Mouse (Mus musculus): Measurements from ENCODE around the gene Ccpg1. TPM values are rescaled to one million over a fixed set of nuclear protein-coding genes. Genes with fewer than 3 reads are reported as not detected.
A peak's percentile ranks its signal among the peaks of the same experiment; 100 is the strongest.

Gene Ccpg1
- total RNA-seq, 2 experiments from 2014 or later, result 124 to 128 TPM

- Histone ChIP-seq H3K4me3 (no peak overlapping the region), H3K27ac (no peak overlapping the region; the same call in 1 of the 2 replicates)
- intact Hi-C loops (cut with DNase I), result no loop called here
- TF ChIP-seq CTCF (IDR thresholded peaks at IDR 0.05), result no peak
- peak in 1 of 2 experiments; percentile 32 for DNase-seq (ENCODE audit: extremely low spot score in 1 of 2, low spot score in 2 of 2)
Observed at GRCm38 (mm10) chr9:73025818-73026636, 40.8 kb downstream of the Ccpg1 start.

GRCm38 (mm10) chr9:73030443-73030842 lies 45.2 kb downstream of the Ccpg1 start:
- Histone ChIP-seq H3K4me3 (no peak overlapping the region), H3K27ac (no peak overlapping the region)
- intact Hi-C loops (cut with DNase I), result no loop called here
- TF ChIP-seq CTCF (IDR thresholded peaks at IDR 0.05), result no peak
- no peak for DNase-seq (ENCODE audit: extremely low spot score in 1 of 2, low spot score in 2 of 2)

GRCm38 (mm10) chr9:73031421-73031820 lies 46.2 kb downstream of the Ccpg1 start:
- no peak for DNase-seq (ENCODE audit: extremely low spot score in 1 of 2, low spot score in 2 of 2)
- intact Hi-C loops (cut with DNase I), result no loop called here
- H3K4me3 ChIP-seq, result no peak overlapping the region

GRCm38 (mm10) chr9:73033406-73033805 lies 48.2 kb downstream of the Ccpg1 start:
- no peak overlapping the region for H3K27ac ChIP-seq
- peak; percentile 4; the same call in 1 of the 2 replicates for TF ChIP-seq CTCF (IDR thresholded peaks at IDR 0.05)
- intact Hi-C loops (cut with DNase I), result no loop called here
- H3K4me3 ChIP-seq, result no peak overlapping the region
- no peak for DNase-seq (ENCODE audit: extremely low spot score in 1 of 2, low spot score in 2 of 2)

More at GRCm38 (mm10) chr9:73031421-73031820, 46.2 kb downstream of the Ccpg1 start:
- no peak overlapping the region for H3K27ac ChIP-seq
- no peak for TF ChIP-seq CTCF (IDR thresholded peaks at IDR 0.05)

DNA sequence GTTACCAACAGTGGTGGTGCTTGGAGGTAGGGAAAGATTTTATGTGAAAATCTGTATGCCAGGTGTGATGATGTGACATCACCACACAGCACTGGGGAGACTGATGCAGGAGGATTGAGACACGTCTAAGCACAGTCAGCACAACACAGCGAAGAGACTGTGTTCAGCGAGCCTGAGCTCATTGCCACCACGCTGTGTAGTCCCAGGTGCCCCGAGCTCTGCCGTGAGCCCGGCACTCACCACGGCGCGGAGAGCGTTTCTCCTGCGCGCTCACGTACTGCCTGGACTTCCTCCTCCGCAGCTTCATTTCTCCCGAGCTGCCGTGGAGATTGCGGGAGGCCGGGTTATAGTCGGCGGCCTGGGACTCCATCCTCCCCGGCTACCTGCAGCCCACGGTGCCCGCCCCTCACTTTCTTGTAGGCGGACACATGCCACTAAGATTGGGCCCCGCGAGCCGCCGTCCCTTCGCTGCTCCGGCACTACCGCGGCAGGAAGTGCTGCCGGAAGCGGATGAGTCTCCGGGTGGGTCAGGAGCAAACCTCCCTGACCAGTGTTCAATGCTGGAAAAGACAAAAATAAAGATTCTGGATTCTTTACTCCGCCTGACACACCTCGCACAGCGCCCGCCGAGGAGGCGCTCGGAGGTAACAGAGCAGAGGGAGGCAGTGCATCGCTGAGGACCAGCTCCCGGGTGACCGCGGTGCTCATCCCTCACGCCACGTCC lies 54.2 kb downstream of the Ccpg1 start:
- TF ChIP-seq CTCF (IDR thresholded peaks at IDR 0.05), result no peak
- intact Hi-C loops (cut with DNase I), result no loop called here
- DNase-seq (ENCODE audit: extremely low spot score in 1 of 2, low spot score in 2 of 2), result peak; percentile 94 to 96
- H3K27ac ChIP-seq, result peak overlapping the region; percentile 96
- H3K4me3 ChIP-seq, result peak overlapping the region; percentile 87

DNA sequence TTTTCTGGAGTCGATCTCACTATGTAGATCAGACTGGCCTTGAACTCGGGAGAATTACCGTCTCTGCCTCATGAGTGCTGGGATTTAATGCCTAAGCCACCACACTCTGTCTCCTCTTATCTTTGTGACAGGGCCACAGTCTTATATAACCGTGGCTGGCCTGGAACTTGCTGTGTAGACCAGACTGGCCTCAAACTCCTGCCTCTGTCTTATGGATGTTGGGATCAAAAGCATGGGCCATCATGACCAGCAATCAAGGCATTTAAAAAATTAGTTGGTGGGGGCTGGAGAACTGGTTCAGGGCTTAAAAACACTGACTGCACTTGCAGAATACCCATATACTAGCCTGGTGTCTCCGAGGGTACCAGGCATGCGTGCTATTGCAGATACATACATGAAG lies 54.9 kb downstream of the Ccpg1 start, which contains the start of gene Pigb:
TSS of gene Pigb (minus strand) at position 299 of the 400 bp plus-strand sequence.
- H3K27ac ChIP-seq, result peak within 1 kb of the TSS; percentile 96
- H3K4me3 ChIP-seq, result peak within 1 kb of the TSS; percentile 87
- no peak for DNase-seq (ENCODE audit: extremely low spot score in 1 of 2, low spot score in 2 of 2)
- intact Hi-C loops (cut with DNase I), result no loop called here
- no peak for TF ChIP-seq CTCF (IDR thresholded peaks at IDR 0.05)

DNA sequence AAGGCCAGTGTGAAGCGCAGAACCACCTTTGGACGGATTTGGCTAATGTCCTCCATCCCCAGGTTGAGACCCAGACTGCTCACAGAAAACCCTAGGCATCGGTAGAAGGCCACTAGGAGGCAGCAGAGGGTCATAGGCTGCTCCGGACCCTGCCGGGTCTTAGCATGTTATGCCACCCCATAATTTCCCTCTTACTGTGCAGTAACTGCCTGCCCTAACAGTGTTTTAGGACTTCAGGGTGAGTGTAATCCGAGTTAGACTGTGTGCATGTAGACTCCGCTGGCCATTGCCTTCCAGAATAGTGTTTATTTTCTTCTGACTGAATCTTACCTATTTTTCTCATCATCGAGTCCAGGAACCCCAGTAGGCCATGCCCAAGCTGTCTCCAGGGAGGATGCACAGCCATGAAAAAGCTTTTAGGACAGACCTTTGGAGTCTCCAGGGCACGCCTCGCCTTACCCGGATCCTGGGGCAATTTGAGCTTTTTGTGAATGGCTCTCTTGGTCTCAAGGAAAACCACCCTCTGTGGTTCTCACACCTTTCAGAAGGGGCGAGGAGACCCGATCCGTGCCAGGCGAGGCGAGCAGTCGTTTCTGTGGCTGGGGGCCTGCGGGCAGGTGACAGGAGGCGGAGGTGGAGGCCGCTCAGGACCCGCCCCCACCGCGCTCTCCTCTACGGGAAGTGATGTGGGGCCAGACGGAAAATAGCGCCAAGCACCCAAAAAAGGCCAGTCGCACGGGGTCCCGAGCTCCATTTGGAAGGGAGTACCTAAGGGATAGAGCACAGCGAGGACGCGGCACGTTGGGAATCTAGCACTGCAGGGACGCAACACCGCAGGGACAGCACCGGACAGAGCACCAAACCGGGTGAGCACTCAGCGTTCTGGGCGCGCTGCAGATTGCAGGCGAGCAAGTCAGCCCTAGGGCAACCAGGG lies 59.2 kb downstream of the Ccpg1 start, which contains the start of gene Rab27a:
TSS of gene Rab27a (plus strand) at position 709 of the 934 bp plus-strand sequence.
- DNase-seq (ENCODE audit: extremely low spot score in 1 of 2, low spot score in 2 of 2), result peak; percentile 76 to 79
- H3K4me3 ChIP-seq, result peak within 1 kb of the TSS; percentile 60
- intact Hi-C loops (cut with DNase I), result loop anchor here (1.0 kb wide), 1 partner anchor 47 kb away; no protein-coding TSS in a partner anchor
- peak; percentile 93 for TF ChIP-seq CTCF (IDR thresholded peaks at IDR 0.05)
- peak within 1 kb of the TSS; percentile 72 for H3K27ac ChIP-seq

GRCm38 (mm10) chr9:73045204-73045603 lies 60.0 kb downstream of the Ccpg1 start:
- Histone ChIP-seq H3K4me3 (peak overlapping the region; percentile 60), H3K27ac (peak overlapping the region; percentile 72)
- intact Hi-C loops (cut with DNase I), result no loop called here
- DNase-seq (ENCODE audit: extremely low spot score in 1 of 2, low spot score in 2 of 2), result no peak
- TF ChIP-seq CTCF (IDR thresholded peaks at IDR 0.05), result no peak

DNA sequence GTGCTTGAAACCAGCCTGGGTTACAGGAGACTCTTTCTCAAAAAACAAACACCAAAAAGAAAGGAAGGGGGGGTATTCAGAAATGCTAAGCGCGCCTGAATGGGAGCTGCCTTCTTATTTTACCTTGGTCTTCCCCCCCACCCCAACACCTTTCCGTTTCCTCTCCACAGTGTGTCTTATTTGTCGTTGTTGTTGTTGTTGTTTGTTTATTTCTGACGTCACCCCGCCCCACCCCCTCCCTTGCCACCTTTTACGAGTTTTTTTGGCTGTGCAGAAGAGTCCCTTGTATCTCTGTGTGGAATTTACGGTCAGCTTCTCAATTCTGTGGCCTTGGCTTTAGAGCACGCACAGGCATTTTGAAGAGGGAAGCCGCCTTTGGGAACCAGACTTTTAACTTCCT lies 60.5 kb downstream of the Ccpg1 start:
- no peak for DNase-seq (ENCODE audit: extremely low spot score in 1 of 2, low spot score in 2 of 2)
- Histone ChIP-seq H3K27ac (no peak overlapping the region), H3K4me3 (peak overlapping the region; percentile 60)
- intact Hi-C loops (cut with DNase I), result no loop called here
- TF ChIP-seq CTCF (IDR thresholded peaks at IDR 0.05), result no peak

DNA sequence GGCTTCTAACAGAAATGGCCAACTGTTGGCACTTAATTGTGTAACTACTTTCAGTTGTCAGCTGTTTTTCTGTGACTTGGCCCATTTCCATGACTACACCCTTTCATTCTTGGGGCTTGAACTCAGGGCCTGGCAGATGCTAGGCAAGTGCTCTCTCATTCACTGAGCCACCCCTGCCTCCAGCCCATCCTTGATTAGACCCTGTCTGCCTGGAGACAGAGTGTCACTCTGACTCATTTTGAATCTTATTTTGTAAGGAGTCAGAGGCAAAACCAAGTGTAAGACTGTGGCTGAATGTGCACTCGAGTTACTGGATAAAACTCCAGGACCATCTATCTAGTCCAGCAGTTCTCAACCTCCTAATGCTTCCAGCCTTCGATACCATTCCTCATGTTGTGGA lies 62.7 kb downstream of the Ccpg1 start:
- TF ChIP-seq CTCF (IDR thresholded peaks at IDR 0.05), result no peak
- DNase-seq (ENCODE audit: extremely low spot score in 1 of 2, low spot score in 2 of 2), result no peak
- Histone ChIP-seq H3K4me3 (no peak overlapping the region), H3K27ac (no peak overlapping the region)
- intact Hi-C loops (cut with DNase I), result no loop called here

DNA sequence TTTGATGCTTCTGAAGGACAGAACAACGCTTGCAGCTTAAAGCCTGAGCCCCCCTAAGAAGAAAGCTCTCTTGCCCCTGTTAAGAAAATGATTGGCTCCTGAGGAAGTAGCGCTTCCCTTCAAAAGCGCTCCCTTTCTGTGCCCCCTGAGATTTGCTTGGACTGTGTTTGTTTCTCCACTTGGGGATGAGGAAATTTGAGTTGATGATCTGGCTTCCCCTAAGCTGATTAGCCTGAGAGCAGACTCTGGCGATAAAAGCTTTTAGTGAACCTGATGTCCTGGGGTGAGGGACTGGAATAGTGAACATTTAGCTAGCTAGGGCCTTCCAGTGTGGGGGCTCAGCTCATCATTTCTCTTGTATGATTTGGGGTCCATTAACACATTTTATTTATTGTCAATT lies 63.7 kb downstream of the Ccpg1 start:
- Histone ChIP-seq H3K27ac (no peak overlapping the region), H3K4me3 (no peak overlapping the region)
- no peak for DNase-seq (ENCODE audit: extremely low spot score in 1 of 2, low spot score in 2 of 2)
- intact Hi-C loops (cut with DNase I), result no loop called here
- no peak for TF ChIP-seq CTCF (IDR thresholded peaks at IDR 0.05)

Measured in left cerebral cortex, adult 2 months (tissue).